Mouse (Mus musculus) retina, postnatal 1 day (tissue): Measurements from ENCODE around the gene Klf6.

Source experiments
- DNase-seq: peaks from one replicate; pipeline ENCODE4 v3.0.0-alpha.2; 2012

The Klf6 gene

DNA sequence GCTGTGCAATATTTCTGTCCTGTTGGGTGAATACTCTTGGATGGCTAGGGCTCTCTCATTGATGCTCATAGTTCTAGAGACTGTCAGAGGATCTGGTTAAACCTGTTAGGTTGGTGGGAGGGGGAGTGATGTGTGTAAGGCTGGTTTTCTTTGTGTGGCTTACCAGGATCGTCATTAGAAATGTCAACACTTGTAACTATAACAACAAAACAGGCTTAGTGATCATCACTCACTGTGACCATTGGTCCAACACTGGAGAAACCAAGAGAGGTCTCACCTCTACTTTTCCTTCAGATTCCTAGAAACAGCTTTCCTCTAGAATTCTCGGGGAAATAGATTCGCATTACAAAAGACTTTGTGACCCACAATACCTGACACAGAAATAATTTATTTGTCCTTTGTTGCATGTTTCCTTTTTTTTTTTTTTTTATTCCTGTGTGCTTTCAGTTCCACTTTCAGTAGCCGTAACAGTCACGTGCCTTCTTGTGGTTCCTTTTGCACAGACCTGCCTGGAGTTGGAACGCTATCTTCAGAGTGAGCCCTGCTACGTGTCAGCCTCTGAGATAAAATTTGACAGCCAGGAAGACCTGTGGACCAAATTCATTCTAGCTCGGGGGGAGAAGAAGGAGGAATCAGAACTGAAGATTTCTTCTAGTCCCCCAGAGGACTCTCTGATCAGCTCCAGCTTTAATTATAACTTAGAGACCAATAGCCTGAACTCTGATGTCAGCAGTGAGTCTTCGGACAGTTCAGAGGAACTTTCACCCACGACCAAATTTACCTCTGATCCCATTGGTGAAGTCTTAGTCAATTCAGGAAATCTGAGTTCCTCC is 3.2 kb downstream of the Klf6 start:
- peak; percentile 31 for DNase-seq

DNA sequence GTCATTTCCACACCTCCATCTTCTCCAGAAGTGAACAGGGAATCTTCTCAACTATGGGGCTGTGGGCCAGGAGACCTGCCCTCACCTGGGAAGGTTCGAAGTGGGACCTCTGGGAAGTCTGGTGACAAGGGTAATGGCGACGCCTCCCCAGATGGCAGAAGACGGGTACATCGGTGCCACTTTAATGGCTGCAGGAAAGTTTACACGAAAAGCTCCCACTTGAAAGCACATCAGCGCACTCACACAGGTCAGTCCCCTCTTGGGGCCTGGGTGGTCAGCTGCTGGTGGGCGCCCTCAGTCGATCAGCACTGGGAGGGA is 3.8 kb downstream of the Klf6 start:
- no peak for DNase-seq

DNA sequence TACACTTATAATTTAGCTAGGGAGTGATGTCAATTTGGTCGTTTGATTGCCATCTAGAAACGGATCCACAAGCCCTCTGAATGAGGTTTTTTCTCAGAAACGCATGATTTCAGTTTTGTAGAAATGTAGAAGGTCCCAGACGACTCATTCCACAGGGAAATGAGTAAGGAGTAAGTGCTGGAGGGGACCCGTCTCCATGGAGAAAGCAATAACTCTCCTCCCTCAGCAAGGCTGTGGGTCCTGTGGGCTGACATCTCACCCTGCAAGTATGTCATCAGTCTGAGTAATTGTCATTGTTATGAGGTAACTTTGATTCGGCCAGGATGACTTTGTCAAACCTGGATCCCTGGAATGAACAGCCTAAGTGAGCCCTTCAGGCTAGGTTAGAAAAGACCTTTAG is 4.8 kb downstream of the Klf6 start:
- DNase-seq: no peak

DNA sequence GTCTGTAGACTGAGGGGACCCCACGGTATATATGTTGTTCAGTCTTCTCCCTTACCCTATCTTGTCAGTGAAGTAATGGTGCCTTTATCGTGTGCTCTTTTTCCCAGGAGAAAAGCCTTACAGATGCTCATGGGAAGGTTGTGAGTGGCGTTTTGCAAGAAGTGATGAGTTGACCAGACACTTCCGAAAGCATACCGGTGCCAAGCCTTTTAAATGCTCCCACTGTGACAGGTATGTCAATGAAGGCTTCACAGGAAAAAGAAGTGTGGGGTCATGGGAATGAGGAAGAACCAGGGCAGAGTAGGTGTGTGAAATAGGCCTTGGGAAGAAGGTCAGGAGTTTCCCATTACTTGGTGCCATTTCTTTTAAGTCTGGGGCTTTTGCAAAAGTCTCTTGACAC is 5.2 kb downstream of the Klf6 start:
- DNase-seq: no peak

DNA sequence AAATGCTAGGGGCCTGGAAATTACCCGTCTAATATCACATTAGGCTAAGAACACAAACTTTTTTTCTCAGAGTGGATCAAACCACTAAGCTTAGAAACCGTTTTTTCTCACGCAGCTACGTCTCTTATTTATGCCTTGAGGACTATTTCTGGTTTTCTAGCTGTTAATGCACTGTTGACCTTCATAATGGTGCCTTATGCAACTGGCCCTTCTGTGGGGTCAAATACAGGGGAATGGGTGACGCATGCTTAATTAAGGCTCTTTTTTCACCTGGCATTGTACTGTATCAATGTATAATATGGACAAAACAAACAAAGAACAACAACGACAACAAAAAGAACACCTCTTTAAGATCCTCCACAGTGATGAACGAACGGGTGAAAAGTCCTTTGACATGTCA is 7.1 kb downstream of the Klf6 start:
- no peak for DNase-seq

DNA sequence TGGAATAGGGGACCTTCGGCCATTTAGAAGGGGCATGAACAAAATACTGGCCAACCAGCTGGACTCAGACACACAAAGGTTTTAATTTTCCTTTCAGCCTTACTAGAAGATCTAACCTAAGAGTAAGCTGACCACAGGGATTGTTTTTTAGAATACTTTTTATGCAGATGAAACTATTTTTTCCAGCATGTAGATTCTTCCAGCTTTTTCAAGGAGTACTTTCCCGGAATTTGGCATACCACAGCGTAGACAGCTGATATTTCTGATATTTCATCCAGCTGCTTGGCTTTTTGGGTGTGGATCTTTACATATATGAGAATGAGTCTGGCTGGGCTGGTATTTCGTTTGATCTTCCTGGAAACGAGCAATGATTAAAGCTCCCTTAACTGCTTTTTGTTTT is 8.2 kb downstream of the Klf6 start:
- no peak for DNase-seq

DNA sequence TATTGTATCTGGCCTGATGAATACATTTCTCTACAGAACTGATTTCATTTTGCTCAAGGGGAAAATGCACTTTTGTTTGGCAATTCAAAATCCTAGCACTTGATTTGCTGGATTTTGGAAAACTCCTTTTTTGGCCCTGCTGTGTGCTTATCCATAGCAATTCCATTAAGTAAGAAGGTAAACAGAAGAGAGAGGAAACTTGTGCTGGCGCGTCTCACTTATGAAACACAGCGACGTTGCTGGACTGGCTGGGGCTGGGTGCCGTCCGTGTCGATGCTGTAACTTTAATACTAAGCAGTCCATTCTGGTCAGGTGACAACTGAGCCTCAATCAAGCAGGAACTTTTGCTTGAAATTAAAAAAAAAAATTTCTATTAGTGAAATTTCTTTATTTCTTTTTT is 8.6 kb downstream of the Klf6 start:
- no peak for DNase-seq

DNA sequence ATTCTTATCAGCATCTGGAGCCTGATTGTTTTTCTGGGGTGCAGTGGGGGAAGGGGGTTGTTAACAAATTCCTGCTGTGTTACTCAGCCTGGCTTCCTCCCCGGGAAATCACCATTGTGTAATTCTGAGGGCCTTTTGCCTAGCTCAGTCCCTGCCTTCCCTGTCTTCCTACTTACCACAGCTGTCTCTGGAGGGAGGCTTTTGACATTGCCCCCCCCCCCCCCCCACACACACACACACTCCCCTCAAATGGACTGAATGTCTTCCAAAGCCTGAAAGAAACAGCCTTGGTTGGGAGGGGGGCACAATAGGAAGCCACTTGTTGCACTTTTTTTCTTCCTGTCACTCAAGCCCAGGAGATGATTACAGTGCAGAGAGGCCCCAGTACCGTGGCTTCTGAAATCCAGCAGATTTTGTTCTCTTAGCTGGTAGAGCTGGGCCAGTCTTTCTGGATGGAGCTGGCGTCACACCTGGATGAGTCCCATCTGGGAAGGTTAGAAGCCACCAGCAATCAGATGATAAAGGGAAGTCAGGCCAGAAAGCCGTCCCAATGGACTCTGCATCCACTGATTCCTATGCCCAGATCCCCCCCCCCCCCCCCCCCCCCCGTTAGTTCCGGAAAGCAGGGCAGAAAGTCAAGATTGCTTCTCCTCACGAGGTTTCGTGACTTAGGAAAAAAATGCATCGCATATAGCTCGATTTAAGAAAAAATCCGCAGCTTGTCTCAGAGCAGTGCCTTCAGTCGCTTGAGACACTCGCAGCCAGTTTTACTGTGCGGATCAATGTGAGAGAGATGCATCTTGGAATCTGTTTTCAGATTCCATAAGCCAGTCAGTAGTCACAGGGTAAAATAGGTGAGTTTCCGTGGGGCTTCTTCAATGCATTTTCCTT is 9.3 kb downstream of the Klf6 start:
- peak; percentile 50 for DNase-seq

DNA sequence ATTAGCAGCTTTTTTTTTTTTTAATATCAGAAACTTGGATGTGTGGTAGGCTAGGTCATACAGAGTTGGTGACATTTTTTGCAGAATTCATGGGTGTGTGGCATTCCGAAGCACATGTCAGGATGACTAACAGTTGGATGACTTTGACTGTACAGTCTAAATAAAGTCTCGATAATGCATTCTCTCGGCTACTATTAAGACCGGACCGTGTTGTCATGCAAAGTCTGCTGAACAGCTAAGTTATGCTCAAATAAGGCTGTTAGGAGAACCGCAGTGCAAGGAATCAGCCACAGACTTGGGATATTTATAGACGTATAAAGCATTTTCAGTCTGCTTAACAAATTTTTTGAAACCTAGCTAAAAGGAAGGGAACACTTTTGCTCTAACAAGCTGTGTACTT is 10.1 kb downstream of the Klf6 start:
- DNase-seq: no peak

DNA sequence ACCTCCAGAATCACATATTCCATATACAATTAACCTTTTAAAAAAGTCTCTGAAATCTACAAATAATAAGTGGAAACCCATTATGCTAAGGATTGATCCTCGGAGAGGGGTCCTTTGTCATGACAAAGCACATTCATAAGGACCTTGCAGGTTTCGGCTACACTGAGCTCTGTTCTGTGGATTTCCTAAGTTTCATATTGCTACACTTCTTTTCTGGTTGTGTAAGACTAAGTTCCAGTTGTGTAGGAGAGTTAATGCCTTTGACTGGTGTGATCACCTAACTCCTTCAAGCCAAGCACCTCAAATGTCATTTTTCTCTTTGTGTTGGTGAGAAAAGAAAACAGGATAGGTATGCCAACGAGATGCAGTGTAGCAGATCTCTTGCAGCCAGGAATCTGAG is 12.4 kb downstream of the Klf6 start:
- no peak for DNase-seq

DNA sequence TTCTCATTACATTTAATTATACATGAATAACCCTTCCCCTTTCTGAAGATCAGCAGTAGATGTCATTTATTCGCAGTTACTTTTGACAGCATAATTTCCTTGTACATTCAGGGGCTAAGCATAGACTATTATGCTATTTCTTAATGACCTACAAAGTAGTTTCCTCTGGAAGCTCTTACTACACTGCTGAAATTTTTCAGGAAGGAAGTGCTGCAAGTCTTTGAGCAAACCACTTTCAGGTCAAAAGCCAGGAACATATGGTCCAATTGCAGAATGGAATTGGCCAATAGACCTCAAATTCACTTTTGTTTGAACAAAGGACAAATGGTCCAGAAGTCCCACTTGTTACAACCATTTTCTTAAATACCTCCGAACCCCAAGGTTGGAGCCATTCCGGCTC is 14.2 kb downstream of the Klf6 start:
- no peak for DNase-seq

DNA sequence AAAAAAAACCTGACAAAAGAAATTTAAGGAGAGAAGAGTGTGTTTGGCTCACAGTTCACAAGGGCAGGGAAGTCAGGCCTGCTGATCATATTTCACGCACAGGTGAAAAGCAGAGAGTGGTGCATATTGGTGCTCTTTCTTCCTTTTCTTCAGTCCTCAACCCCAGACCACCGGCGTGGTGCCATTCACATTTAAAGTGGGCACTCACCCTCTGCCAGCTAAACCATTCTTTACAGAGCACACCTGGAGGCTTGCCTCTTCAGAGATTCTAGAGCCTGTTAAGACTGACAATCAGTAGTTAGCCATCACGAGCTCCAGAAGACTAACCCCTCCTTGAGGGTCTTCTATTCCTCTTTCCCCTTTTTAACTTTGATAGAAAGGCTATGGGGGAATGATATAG is 17.5 kb downstream of the Klf6 start:
- no peak for DNase-seq

DNA sequence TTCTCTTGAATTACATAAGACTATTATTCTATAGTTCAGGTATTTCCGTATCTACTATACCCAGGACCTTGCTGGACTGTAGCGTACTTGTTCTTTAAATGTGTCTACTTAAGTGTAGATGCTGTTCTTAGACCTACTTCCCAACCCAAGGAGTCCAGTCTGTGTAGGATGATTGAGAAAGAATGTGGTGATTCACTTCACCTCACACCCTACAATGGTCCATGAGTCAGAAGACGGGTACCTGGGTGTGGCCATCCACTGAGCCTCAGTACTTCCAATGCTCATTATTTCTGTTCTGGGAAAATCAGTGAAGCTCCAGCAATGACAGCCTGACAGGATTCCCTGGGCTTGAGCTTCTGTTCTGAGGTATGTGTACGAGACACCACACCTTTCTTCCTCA is 25.5 kb downstream of the Klf6 start:
- no peak for DNase-seq

DNA sequence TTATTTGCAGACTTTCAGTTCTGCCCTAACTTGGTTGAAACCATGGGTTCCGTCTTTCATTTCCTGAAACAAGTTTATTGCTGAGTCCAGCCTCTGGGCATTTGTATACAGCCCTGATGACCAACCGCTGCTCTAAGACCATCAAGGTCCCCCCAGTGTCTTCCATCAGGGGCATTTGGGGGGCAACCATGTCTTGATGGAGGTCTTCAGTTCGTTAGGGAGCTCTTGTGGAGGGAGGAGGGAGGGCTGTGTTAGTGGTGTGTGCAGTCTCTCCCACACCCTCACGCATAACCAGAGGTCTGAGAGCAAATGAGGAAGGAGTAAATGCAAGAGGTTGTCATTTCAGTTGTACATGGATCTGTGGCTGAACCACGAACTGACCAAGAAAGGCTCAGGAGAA is 26.9 kb downstream of the Klf6 start:
- DNase-seq: no peak

DNA sequence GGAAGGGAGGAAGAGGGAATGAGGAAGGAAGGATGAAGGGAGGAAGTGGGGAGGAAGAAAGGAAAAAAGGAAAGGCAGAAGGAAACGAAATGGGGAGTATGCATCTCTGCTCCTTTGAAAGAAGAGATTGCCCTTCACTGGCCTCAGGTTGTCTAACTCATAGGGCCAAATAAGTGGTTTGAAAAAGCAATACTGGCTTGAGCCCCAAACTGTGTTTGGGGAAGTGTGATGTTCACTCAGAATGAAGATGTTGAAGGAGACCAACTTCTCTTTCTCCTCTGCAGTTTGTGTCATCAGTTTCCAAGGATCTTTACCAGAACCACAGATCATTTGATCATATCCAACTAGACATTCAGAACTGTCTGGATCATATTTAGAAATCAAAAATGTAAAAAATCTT is 27.4 kb downstream of the Klf6 start:
- no peak for DNase-seq

DNA sequence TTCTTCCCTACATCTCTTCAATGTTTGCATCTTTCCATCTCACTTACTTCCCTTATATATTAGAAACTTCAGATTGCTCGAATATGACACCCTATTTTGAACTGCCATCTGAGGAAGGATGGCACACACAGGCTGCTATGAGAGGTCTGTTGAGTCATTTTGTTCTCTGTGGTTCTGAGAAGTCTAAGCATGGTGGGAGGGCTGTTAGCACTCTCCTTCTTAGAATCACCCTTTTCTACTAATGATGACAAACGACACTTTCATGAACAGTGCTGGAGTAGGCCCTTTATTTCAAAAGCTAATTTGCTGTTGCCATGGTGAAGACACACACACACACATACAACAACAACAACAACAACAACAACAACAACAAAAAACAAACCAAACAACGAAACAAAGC is 28.8 kb downstream of the Klf6 start:
- DNase-seq: no peak

DNA sequence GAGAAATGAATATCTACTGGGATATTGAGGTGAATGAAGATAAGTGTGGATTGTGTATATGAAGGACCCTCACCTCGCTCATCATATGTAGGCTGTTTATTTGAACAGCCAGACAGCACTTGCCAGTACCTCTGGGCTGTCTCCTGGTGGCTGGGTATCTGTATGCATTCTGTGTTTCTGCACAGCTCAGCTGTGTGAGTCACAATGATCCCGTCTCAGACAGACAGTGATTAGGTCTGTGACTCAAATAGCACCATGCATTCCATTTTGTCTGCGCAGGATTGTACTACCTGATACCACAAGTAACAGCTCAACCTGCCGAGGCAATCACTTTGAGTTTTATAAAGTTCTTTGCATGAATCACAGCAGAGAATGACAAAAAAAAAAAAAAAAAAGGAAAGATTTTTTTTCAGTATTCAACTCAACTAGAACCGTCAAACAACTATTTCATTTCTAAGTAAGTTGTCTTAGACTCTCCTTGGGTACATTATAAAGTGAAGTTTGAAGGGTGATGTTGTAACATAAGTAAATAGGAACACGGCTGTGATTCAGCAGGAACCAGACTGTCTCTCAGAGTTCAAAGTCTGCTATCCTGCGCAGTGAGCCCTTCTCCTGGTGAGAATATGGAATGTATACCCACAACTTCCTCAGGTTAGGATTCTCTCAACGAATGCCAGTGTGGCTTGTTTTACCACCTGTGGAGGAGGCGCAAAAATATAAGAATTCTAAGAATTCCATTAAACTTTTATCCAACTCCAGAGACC is 31.6 kb downstream of the Klf6 start:
- no peak for DNase-seq

DNA sequence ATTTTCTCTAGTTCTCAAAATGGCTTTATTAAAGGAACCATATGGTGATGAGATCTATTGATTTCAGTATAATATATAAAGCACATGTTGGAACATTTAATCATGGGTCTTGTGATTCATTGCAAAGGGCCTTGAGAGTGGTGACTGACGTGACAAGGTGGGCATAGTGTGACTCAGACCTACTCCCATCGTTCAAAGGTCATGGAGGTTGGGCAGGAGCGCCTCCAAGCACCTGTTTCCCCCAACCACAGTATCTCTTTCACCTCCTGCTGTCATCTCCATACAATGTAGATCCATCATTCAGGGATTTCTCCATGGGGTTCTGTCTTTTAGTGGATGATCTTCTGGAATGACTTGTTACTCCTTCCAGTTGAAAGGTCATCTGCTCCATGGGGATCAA is 33.6 kb downstream of the Klf6 start:
- DNase-seq: no peak

DNA sequence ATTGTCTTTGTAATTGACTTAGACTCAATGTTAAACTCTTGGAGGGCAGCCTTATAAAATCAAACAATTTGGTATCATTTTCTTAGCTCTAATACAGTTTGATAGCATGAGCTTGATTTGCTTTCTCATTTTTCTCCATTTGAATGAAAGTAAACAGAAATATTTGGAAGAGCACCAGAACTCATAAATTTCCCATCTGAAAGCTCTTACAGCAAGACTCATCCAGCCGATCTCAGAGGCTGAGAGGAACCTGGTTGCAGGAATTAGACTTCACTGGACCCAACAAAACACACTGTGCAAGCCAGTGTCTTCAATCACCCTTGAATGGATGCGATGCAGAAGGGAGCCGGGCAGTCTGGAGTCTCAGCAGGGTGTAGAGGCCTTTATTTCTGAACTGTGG is 34.6 kb downstream of the Klf6 start:
- no peak for DNase-seq

DNA sequence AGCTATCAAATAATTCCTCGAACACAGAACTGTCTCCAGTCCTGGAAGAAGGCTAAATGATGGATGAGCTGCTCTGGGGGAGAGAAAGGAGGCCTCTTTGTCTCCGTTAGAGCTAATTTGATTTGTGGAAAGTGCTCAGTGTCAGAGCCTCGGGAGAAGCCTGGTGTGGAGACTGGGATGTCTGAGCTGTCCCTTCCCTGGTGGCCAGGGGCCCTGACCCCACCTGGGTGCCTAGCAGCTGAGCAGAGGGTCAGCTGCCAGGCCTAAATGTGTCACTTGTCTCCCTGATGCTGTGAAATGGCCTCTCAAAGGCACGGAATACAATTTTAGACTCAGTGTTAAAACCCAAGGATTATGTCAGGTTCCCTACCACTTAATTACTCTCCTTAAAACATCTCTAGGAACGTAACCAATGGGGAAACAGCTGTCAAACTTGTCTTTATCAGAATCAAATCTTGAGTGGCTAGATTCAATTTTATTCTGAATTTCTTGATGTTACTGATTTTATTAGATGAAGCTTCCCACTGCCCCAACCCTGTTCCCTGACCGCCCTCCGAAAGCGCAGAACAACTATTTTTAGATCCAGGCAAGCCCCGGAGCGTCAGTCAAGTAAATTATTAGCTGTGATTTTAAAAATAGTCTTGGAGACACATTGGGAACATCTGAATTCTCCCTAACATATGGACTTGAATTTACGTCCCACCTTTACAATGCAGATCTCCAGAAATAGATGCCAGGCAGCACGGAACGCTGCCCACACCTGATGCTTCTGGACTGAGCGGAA is 36.1 kb downstream of the Klf6 start:
- DNase-seq: no peak

DNA sequence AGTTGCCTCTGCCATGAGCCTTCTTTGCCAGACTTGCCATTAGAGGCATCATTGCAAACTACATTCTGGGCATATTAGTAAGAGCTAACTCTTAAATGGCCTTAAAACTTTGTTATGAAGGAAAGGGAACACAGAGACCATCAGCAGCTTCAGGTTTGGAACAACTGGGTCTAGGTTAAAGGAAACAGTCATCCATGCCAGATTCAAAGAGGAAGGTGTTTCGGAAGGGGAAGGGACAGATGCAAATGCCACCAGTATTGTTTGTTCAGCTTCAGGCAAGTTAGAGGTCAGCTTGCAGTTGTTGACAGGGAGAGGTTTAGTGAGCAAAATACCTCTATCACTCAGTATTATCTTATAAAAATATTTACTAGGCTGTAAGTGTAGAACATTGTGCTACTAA is 37.7 kb downstream of the Klf6 start:
- no peak for DNase-seq

DNA sequence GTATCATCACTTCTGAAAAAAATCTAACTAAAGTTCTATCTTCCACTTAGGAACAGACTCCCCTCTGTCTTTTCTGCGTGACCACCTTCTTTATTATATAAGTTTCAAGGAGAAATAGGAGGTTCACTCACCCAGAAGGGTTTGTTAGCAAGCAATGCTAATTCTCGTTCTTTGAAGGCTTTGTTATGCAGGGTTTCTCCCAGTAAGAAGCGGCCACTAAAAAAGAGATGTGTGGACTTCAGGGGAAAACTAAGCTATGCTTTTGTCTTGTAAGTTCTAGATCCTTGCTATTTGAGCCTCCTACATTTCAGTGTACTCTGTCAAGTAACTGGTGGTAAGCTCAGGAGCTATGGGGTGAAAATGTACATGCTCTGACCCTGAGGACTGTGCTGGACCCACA is 38.4 kb downstream of the Klf6 start:
- DNase-seq: no peak

DNA sequence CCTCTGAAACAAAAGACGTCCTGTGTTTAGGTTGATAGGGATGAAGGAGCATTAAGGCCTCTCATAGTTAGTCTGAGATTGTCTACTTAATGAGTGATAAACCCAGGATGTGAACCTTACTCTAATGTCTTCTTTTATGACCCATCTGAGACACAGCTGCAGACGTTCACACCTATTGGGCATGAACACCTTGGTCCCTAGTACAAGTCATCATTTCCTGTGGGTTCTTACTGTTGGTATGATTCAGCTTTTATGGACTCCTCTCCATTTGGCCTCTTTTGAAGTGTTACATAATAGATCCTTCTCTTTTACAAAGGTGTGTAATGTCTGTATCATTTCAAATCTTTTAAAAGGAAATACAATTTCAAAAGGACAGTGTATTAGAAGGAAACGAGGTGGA is 51.9 kb downstream of the Klf6 start:
- DNase-seq: no peak
